Mouse (Mus musculus): Measurements from ENCODE around the gene Sln. TPM values are rescaled to one million over a fixed set of nuclear protein-coding genes. Genes with fewer than 3 reads are reported as not detected.
A peak's percentile ranks its signal among the peaks of the same experiment; 100 is the strongest.

The Sln gene
- polyA plus RNA-seq, 1 experiment from 2014 or later = not detected

DNA sequence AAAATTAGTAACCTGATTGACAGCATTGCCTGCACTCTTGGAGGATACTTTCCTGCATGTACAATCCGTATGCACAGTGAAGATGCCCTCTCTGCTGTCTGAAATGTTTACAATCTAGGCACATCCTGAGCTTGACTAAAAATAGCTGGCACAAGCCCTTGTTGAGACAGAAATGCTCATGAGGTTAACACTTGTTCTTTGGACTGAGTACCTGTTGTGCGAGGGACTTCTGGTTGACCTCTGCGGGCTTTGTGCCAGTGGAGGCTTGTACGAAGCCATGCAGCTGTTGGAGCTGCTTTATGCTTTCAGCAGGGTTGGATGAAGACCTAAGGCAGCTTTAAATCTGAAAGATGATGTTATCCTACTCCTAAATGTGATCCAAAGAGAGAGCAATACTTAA is 2.2 kb downstream of the Sln start:
- WGBS = 87% methylated on average over 4 of the region's 4 CpGs
- Histone ChIP-seq H3K4me3 (no peak overlapping the region), H3K27me3 (no peaks in the 10 kb centered on the region), H3K9ac (replicated peaks) (no peak overlapping the region), H3K4me2 (replicated peaks) (no peak overlapping the region), H3K27ac (replicated peaks) (no peak overlapping the region), H3K9me3 (no peaks in the 10 kb centered on the region), H3K4me1 (no peaks in the 10 kb centered on the region), H3K36me3 (no peaks in the 10 kb centered on the region)
- no peak for ATAC-seq (ENCODE audit: low FRiP score, low read depth)

- H3K4me2 ChIP-seq (replicated peaks) = no peak overlapping the region
- 64% methylated on average over 1 of the region's 1 CpGs for WGBS
Measured at GRCm38 (mm10) chr9:53853672-53854071, 3.7 kb downstream of the Sln start.

GRCm38 (mm10) chr9:53854525-53854924 is 4.6 kb downstream of the Sln start:
- Histone ChIP-seq H3K4me1 (no peaks in the 10 kb centered on the region), H3K27me3 (no peaks in the 10 kb centered on the region), H3K9me3 (no peaks in the 10 kb centered on the region), H3K4me3 (no peak overlapping the region), H3K27ac (replicated peaks) (no peak overlapping the region), H3K9ac (replicated peaks) (no peak overlapping the region), H3K4me2 (replicated peaks) (no peak overlapping the region), H3K36me3 (no peaks in the 10 kb centered on the region)
- no peak for ATAC-seq (ENCODE audit: low FRiP score, low read depth)
- WGBS = 83% methylated on average over 1 of the region's 1 CpGs

More at GRCm38 (mm10) chr9:53853672-53854071, 3.7 kb downstream of the Sln start:
- Histone ChIP-seq H3K27ac (replicated peaks) (no peak overlapping the region), H3K4me1 (no peaks in the 10 kb centered on the region), H3K36me3 (no peaks in the 10 kb centered on the region), H3K27me3 (no peaks in the 10 kb centered on the region), H3K9ac (replicated peaks) (no peak overlapping the region), H3K9me3 (no peaks in the 10 kb centered on the region), H3K4me3 (no peak overlapping the region)
- ATAC-seq (ENCODE audit: low FRiP score, low read depth) = no peak

DNA sequence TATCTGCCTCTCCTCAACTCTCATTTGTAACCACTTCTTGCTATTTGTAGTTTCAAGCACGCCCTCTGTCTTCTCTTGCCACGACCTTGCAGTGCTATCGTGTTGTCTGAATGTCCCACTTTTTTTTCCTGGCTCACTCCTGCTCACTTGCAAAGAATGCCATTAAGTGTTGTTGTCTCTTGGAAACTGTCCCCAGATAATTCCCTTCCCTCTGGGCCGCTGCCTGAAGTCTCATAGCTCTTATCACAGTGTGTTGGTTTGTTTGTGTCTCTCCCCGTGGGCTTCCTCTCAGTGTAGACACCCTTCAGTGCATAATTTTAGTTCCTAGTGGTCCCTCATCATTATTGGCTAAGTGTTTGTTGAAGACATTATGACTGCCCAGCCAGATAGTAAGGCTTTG is 7.9 kb downstream of the Sln start:
- Histone ChIP-seq H3K4me1 (no peaks in the 10 kb centered on the region), H3K27ac (replicated peaks) (no peak overlapping the region), H3K36me3 (no peaks in the 10 kb centered on the region), H3K9me3 (no peaks in the 10 kb centered on the region), H3K4me2 (replicated peaks) (no peak overlapping the region), H3K27me3 (no peaks in the 10 kb centered on the region), H3K9ac (replicated peaks) (no peak overlapping the region), H3K4me3 (no peak overlapping the region)
- WGBS = 82% methylated on average over 5 of the region's 5 CpGs
- ATAC-seq (ENCODE audit: low FRiP score, low read depth) = no peak

DNA sequence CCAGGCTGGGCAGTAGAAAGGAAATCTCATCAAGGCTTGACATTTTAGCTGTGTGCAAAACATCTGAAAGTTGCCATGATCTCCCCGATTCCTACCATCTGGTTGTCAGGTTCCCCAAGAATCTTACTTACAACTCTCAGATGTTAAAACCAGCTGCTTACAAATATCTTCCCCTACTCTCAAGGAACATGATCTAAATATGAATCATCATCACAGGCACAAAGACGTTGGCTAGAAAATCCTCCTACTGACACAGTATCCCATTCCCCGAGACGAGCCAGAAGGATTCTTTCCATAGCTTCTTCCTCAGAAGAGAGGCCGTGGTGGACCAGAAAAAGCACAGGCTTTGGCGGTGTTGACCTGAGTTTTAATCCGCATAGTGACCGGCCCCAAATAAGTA is 23.3 kb downstream of the Sln start:
- Histone ChIP-seq H3K36me3 (no peaks in the 10 kb centered on the region), H3K4me1 (no peaks in the 10 kb centered on the region), H3K27ac (replicated peaks) (no peak overlapping the region), H3K27me3 (no peaks in the 10 kb centered on the region), H3K4me2 (replicated peaks) (no peak overlapping the region), H3K9me3 (no peaks in the 10 kb centered on the region), H3K4me3 (no peak overlapping the region), H3K9ac (replicated peaks) (no peak overlapping the region)
- 92% methylated on average over 8 of the region's 8 CpGs for WGBS
- ATAC-seq (ENCODE audit: low FRiP score, low read depth) = no peak

DNA sequence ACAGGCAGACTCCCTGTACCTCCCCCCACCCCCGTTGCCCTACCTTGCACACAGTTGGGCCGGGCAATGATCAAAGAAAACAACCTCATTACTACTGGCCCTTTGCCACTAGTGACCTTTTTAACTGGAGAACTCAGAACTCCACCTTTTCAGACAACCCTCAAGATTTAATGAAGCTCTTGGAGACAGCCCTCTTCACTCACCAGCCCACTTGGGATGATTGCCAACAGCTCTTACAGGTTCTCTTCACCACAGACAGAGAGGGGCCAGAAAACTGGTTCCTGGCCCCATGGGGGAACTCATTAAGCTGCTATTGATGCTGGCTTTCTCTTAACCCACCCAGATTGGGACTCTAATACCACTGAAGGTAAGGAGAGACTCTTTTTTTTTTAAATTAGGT is 27.5 kb downstream of the Sln start:
- Histone ChIP-seq H3K9me3 (no peaks in the 10 kb centered on the region), H3K9ac (replicated peaks) (no peak overlapping the region), H3K4me2 (replicated peaks) (no peak overlapping the region), H3K27me3 (no peaks in the 10 kb centered on the region), H3K4me1 (no peaks in the 10 kb centered on the region), H3K4me3 (no peak overlapping the region), H3K36me3 (no peaks in the 10 kb centered on the region), H3K27ac (replicated peaks) (no peak overlapping the region)
- ATAC-seq (ENCODE audit: low FRiP score, low read depth) = no peak
- 52% methylated on average over 2 of the region's 2 CpGs for WGBS

- Histone ChIP-seq H3K4me2 (replicated peaks) (no peak overlapping the region), H3K27me3 (no peaks in the 10 kb centered on the region), H3K9me3 (no peaks in the 10 kb centered on the region), H3K4me3 (no peak overlapping the region), H3K9ac (replicated peaks) (no peak overlapping the region), H3K4me1 (no peaks in the 10 kb centered on the region), H3K27ac (replicated peaks) (no peak overlapping the region), H3K36me3 (no peaks in the 10 kb centered on the region)
- 89% methylated on average over 23 of the region's 23 CpGs for WGBS
- peak; percentile 44 for ATAC-seq (ENCODE audit: low FRiP score, low read depth)
Measured at GRCm38 (mm10) chr9:53883588-53884280, 33.8 kb downstream of the Sln start.

GRCm38 (mm10) chr9:53890075-53890474 is 40.1 kb downstream of the Sln start:
- Histone ChIP-seq H3K4me3 (no peak overlapping the region), H3K27ac (replicated peaks) (no peak overlapping the region), H3K27me3 (no peaks in the 10 kb centered on the region), H3K9me3 (no peaks in the 10 kb centered on the region), H3K36me3 (no peaks in the 10 kb centered on the region), H3K9ac (replicated peaks) (no peak overlapping the region), H3K4me1 (no peaks in the 10 kb centered on the region), H3K4me2 (replicated peaks) (no peak overlapping the region)
- ATAC-seq (ENCODE audit: low FRiP score, low read depth) = no peak
- 0% methylated on average over 1 of the region's 1 CpGs for WGBS

DNA sequence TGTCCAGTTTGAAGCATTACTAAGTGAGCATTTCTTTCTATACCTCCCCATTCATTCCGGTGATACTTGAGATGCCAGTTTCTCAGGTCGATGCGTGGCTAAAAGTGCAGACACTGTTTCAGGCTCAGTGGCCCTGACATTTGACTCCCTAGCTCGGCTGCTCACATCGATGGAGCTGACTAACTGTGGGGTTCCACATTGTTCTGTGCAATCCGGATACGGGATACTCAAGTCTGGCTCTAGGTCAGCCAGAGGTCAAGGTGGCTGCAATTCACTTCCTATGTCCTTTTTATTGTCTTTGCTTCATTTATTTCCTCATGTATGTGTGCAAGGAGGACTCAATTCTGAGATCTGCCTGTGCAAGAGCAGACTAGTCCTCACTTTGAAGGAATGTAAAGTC is 45.9 kb downstream of the Sln start:
- H3K9ac ChIP-seq (replicated peaks) = no peak overlapping the region
- no peak overlapping the region for H3K4me3 ChIP-seq
- 70% methylated on average over 7 of the region's 7 CpGs for WGBS
- no peaks in the 10 kb centered on the region for H3K4me1 ChIP-seq
- no peak overlapping the region for H3K27ac ChIP-seq (replicated peaks)
- H3K4me2 ChIP-seq (replicated peaks) = no peak overlapping the region
- ATAC-seq (ENCODE audit: low FRiP score, low read depth) = no peak
- H3K36me3 ChIP-seq = no peaks in the 10 kb centered on the region
- no peaks in the 10 kb centered on the region for H3K9me3 ChIP-seq
- no peaks in the 10 kb centered on the region for H3K27me3 ChIP-seq

DNA sequence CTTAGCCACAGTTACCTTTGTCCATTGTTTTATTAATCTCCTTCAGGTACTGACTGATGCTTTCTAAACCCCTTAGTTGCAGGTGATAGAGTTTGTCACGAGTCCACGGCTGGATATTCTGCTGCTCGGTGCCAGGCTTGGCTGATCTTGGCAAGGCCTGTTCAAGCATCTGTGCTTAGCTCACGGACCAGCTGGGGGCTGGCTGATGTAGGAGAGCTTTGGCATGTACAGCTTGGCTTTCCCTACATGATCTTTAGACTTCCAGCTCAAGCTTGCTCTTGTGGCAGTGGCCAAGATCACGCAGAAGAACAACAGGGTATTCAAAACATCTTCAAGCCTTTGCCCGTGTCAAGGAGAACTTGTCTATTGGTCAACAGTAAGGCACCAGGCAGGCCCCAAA is 49.9 kb downstream of the Sln start:
- H3K9ac ChIP-seq (replicated peaks) = no peak overlapping the region
- no peak overlapping the region for H3K4me2 ChIP-seq (replicated peaks)
- no peak overlapping the region for H3K4me3 ChIP-seq
- ATAC-seq (ENCODE audit: low FRiP score, low read depth) = no peak
- no peaks in the 10 kb centered on the region for H3K4me1 ChIP-seq
- no peak overlapping the region for H3K27ac ChIP-seq (replicated peaks)
- no peaks in the 10 kb centered on the region for H3K36me3 ChIP-seq
- H3K27me3 ChIP-seq = no peaks in the 10 kb centered on the region
- WGBS = 88% methylated on average over 6 of the region's 6 CpGs
- no peaks in the 10 kb centered on the region for H3K9me3 ChIP-seq

GRCm38 (mm10) chr9:53903215-53903842 is 53.4 kb downstream of the Sln start:
- no peaks in the 10 kb centered on the region for H3K36me3 ChIP-seq
- 86% methylated on average over 7 of the region's 7 CpGs for WGBS
- no peak overlapping the region for H3K9ac ChIP-seq (replicated peaks)
- no peak overlapping the region for H3K27ac ChIP-seq (replicated peaks)
- H3K9me3 ChIP-seq = no peaks in the 10 kb centered on the region
- no peak overlapping the region for H3K4me3 ChIP-seq
- H3K4me1 ChIP-seq = no peaks in the 10 kb centered on the region
- no peaks in the 10 kb centered on the region for H3K27me3 ChIP-seq
- no peak overlapping the region for H3K4me2 ChIP-seq (replicated peaks)
- ATAC-seq (ENCODE audit: low FRiP score, low read depth) = no peak

All from midbrain, embryonic 12.5 days (tissue).